Mouse (Mus musculus): ENCODE measurements at regions not wholly inside any gene's neighbourhood (a gene's known extent, or its start where the extent isn't known, plus 50 kb on each side); places are given as distances from the start of the nearest gene placed in this dataset.

DNA sequence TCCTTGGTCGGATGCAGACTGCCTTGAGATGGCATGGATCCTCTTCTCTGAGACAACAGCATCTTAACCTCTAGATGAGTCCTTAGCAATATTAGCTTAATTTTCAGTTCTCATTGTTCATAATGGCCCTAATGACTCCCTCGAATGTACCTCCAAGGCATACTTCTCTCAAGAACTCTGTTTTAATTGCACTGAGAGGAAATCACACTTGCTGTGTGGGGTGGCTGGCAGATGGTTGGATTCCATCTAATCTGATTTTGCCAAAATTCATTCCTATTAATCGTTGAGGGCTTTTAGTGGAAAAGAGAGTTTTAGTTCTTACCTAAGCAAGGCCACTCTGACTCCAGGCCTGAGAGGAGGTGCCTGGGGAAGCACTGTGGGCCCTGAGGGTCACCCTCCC, 158.3 kb upstream of the Spdye4c start:
- no peak for DNase-seq (ENCODE audit: low spot score)

DNA sequence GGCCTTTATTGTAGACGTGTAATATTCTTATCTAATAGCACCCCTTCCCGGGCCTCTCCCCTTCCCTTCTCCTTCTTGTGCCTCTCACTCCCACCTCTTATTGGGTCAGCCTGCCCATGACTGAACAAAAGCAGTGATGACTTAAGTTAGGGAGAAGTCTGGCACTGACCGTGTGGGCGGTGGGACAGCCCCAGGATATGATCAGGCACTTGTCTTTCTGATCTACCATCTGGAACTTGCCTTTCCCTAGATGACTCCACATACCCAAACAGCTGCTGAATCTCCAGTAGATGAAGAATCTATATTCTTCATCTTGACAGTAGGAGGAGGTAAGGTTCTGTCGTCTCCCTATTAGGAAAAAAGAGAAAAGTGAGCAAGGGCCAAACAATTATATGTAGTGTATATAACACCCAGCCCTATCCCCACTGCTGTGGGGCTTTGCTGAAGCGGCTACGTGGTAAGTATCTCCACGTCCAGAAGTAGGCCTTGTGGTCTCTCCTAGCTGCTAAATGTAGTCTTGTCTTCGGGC, 157.4 kb upstream of the Spdye4c start:
- DNase-seq (ENCODE audit: low spot score): no peak

DNA sequence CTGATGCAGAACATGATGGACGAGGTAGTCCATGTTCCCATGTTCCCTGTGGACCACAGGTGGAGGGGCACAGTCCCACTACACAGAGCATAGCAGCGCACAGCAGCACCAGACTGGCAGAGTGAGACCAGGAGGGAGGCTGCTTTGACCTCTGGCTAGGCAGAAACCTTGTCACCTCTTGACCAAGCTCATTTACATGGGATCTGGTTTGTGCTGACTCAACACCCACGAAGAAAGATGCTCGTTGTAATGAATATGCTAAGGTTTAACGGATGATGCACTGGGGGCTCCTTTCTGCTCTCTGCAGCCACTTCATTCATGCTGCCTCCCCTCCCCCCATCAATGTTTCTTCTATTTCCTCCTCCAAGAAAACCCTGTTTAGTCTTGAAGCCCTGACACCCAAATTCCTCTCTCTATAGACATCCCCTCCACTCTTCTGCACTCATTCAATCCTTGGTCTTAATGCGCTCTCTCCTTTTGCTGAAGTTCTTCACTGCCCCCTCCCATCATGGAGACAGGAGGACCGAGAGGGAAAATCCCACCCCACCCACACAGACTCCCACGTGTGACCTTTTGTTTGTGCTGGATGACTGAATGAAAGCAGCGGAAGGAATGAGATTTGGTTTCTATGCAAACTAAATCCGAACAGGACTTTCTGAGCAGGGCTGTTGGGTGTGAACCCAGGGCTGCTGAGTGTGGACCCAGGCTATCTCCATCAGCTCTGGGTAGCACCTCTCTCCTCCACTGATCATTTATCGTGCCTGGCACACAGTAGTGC, 156.6 kb upstream of the Spdye4c start:
- DNase-seq (ENCODE audit: low spot score): no peak

DNA sequence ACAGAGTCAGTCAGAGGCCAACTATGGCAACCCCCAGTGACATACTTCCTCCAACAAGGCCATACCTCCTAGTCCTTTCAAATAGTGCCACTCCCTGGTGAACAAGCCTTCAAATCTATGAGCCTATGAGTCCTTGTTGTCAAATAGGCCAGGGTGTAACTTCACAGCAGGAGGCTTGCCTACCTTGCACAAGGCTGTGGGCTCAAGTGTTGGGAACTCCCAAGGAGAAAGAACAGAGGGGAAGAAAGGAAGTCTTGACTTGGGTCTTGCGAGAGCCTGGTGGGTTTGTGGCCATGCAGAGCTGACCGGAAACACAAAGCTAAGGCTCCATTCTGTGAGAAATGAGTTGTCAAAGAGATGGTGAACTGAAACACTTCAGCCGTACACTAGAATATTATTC, 154.6 kb upstream of the Spdye4c start:
- DNase-seq (ENCODE audit: low spot score): no peak

DNA sequence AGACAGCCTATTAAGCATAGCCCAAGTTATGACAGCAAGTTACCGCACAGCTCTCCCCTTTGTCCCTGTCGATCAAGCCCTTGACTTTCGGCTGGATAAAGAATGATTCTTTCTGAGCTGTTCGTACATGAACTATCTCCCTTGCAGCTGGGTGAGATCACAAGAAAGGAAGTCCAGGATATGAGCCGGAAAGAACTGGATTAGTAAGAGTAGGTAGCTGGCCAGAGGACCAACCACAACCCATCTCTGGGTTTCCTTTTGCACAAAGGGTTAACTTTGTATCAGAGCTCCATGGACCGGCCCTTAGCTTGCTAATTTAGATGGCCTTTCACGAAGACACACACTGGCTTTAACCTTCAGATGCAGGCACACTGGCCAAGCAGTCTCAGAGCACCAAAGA, 153.3 kb upstream of the Spdye4c start:
- DNase-seq (ENCODE audit: low spot score): no peak

DNA sequence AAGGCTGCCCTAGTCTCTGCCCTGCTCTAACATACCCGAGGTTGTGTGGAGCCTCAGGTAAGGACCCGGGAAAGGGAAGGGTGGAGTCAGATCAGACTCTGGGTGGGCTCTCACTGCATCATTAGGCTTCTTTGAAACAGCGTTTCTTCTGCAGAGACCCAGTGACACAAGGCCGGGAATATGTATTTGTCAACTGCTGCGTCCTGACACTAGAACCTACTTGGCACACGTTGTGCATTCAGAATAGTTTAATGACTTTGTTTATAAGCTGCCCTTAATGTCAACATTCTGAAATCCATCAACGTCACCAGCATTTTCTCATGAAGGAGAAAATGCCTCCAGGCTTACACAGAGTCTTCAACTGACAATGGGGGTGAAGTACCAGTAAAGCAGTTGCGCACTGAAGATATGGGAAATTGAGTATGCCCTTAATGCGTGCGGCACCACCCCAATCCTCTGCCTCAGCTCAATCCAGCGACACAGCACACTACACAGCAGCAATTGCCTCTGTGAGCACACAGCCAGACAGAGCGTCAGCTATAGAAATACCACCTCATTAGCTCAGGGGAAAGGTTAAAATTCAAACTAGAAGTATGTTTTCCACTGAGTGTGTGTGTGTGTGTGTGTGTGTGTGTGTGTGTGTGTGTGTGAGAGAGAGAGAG, 152.7 kb upstream of the Spdye4c start:
- DNase-seq (ENCODE audit: low spot score): no peak

DNA sequence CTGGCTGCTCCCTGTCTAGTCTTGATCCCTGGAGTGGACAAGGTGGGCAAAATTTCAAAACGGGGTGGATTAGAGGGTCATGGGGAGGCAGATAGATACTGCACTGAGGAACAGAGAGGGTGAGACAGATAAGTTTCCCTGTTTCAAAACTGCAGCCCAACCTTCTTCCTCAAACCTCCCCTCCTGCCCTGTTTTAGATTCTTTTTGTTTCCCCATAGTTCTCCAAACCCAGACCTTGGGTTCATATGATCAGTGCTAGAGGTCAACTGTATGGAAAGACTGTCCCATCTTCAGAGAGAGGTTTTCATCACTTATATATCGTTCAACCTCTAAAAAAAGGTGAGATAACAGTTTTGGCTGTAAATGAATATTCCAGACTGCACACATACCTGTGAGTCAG, 152.1 kb upstream of the Spdye4c start:
- no peak for DNase-seq (ENCODE audit: low spot score)

DNA sequence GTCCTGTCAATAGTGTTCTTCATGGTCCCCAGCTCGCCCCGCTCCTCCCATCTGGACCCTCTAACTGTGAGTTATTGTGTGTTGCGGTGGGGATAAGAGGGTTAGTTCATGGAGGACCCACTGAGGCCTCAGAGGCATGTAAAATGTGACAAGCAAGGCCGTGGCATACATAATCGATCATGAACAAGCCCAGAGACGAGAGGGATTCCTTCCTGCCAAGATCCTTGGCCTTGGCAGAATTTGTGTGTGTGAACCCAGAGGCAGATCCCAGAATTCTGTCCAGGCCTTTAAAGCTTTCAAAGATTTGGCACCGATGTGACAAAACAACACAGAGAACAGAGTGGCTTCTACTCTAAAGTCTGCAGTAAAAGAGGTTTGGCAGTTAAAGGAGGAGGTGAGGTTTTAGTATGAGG, 146.4 kb upstream of the Spdye4c start:
- DNase-seq (ENCODE audit: low spot score): no peak

DNA sequence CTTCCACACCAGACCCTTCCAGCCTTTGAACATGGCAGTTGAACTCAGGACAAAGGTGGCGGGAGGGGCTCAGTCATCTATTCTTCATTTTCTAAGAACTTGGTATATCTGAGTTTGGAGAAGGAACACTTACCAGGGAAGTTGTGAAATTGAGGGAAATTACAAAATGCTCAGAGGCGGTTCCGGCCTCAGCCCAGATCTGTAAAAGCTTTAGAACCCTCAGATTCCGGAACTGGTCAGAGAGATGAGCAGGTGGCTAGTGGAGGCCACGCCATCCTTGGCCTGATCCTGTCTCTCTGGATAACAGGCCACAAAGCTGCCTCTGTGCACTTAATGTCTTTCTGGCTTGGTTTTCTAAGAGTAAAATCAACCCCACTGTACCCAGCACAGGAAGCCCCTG, 145.6 kb upstream of the Spdye4c start:
- DNase-seq (ENCODE audit: low spot score): no peak

DNA sequence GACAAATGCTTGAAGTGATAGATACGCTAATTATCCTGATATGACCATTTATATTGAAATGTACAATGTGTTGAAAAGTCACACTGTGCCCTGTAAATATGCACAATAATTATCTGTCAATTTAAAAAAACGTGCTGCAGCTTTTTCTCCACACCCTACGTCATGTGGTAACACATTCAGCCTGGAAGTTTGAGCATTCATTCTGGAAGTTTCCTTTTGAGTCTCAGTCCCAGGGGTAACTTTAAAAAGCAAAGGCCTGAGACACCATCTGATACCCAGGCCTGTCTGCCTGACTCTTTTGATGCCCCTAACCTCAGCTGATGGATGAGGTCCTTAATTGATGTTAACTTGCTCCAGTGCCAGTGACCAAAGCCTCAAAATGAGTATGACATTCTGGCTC, 141.7 kb upstream of the Spdye4c start:
- no peak for DNase-seq (ENCODE audit: low spot score)

DNA sequence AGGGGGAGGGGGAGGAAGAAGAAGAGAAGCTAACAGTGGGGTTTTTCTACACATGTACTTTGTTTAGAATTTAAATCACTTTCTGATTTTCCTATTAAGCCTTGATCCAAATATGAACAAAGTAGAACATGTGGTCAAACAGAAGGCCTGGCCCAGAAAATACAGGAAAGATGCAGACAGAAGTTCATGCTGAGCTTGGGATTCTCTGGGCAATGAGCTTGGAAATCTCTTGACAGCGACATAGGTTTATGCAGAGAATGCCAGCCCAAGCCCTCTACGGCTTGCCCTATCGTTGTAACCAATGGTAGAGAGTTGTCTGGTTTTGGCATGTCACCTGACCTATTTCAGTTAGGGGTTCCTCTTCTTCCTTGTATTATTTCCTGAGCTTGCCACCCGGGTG, 141.0 kb upstream of the Spdye4c start:
- no peak for DNase-seq (ENCODE audit: low spot score)

DNA sequence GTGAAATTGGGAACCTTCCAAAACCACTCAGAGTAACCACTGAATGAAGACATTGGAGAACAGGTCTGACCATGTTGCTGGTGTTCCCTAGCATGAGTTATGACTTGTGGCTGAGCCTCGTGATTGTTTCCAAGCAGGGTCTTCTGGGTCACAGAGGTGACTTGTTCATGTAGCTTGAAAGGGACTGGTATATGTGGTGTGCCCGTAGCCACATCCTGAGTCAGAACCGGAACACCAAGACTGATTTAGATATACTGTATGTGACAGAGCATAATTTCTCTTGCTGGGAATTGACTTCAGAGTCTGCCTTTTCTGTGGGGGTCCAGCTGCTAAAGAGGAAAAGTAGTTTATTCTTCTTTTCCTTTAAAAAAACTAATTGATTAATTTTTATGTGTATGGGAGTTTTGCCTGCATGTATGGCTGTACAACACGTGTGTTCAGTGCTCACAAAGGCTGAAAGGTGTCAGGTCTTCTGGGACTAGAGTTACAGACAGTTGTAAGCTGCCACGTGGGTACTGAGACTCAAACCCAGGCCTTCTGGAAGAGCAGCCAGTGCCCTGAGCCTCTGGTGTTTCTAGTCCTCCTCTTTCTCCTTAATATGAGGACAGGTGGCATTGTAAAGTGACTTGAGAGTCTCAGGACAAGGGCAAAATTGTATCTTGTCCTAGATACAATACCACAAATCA, 139.3 kb upstream of the Spdye4c start:
- no peak for DNase-seq (ENCODE audit: low spot score)

DNA sequence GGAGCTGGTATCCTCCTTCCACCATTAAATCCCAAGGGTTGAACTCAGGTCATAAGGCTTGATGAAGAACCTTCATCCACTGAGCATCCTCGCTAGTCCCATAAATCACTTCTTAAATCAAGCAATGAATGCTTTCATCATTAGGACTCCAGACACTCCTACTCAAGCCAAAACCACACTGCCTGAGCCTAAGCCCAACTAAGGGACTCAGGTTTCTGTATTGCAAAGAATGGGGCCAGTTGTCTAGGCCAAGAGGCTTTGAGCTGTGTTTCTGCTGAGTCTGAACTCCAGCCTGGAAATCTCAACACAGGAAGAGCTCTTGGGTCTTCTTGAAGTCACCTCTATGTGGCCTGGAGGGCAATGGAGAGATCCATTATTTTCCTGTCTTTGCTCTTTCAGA, 138.4 kb upstream of the Spdye4c start:
- DNase-seq (ENCODE audit: low spot score): no peak

DNA sequence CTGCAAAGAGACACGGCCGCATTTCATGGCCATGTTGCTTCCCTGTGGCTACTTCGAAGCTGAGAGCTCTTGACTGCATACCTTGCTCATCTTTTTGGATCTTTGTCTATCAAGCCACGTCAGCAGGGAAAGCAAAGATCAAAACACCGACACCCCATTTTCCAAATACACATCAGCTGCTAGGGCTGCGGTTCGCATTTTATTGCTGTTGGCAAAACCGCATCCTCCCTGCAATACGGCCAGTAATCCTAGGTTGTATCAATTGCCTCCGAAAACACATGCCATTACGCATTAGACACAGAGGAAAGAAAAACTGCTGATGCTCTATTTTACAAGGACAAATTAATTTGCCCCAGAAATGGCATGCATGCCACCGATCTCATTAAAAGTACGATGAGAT, 136.5 kb upstream of the Spdye4c start:
- no peak for DNase-seq (ENCODE audit: low spot score)

DNA sequence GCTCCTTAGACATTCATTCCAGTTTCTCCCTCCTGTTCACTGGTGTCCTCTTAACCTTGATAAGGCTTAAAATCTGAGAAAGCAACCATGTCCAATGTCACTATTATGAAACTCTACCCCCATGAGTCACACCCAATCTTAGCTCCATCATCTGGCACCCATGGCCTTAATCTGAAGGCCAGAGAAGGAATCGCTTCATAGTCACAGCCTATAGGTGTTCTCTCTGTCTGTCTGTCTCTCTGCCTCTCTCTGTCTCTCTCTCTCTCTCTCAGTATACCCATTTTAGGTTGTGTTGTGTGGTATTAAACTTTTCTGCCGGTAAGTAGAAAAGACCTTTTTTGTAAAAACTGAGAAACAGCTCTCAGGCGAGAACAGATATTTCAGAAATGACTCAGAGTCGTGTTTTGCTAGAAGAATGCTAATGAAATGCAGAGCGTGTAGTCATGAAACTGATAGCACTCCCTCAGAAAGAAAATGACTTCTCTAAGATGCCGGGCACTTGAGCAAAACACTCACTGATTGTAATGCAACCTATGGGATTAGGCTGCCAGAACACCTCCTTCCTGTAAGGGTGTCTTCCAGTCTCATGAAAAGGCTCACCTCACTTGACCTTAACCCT, 133.3 kb upstream of the Spdye4c start:
- no peak for DNase-seq (ENCODE audit: low spot score)

DNA sequence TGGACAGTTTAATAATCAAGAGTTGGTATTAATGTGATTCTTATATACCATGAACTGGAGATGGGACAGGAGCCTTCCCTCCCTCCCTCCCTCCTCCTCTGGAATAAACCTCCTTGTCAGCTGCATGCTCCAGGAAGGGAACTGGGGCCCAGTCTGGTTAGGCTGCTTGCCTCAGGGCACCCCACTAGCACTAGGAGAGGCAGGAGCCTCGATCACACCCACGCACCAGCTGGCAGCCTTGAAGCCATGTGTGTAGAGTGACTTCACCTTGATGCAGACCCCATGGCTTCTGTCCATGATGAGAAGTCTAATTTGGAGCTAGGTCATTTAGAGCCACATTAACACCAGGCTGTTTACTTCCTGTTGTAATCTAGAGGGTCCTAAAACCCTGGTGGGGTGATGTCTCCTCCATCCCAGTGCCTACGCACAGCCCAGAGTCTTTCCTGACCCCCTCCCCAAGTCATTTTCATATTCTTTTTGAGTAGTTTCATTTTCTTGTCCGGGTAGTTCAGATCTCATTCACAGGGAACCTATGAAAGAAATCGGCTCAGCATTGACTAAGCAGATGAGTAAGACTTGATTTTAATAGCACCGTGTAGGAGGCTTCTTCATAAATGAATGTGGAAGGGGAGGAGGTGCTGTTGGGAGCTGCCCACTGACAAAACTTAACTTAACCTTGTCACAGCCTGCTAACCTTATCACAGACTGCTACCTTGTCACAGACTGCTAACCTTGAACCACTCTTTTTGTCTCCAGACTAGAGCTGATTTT, 125.6 kb upstream of the Spdye4c start:
- DNase-seq (ENCODE audit: low spot score): no peak

DNA sequence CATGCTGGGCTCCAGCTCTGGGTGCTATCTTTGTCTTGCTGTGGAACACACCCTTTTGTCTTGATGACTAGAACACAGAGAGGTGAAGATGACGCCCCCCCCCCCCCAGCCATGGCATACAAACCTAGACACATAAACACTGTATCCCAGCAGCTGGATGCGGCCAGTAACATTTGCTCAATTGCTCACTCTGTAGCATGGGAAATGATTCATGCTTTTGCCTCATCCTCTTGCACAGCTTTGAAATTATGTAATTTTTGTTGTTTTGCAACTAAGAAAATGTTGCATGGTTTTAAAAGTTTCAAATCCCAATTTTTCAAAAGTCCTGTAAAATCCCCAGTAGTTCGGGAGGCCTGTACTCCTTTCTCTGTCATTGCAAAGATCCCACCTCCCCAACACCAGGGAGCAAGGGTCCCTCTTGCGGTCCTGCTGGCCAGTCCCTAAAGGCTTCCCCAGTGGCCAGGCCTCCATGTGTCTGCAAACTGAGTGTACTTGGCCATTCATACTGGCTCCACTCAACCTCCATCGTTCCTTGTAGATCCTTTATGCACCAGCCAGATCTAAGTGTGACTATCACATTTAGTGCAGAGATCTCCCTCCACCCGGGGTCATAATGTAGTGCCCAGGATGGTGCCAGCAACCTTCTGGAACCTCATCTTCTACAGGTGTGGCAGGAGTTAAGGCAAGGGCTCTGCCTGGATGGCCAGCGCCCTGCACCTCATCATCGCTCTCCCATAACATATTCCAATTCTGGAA, 123.3 kb upstream of the Spdye4c start:
- no peak for DNase-seq (ENCODE audit: low spot score)

DNA sequence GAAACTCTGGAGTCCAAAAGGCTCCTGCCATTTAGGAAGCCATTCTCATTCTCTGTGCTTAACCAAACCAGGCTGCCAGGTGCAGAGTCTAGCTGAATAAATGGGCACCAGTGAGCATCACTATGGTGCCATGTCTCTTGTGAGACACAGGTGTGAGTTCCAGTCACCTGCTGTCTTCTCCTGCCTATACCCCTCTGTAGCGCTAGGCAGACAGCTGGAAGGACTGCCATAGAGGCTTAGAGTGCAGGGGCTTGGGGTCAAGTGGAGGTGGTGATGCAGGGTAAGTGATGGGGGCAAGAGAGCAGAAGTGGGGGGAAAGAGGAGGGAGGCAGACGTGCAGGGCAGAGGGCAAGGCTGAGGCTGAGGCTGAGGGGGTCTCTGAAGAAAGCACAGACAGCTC, 122.7 kb upstream of the Spdye4c start:
- DNase-seq (ENCODE audit: low spot score): no peak

DNA sequence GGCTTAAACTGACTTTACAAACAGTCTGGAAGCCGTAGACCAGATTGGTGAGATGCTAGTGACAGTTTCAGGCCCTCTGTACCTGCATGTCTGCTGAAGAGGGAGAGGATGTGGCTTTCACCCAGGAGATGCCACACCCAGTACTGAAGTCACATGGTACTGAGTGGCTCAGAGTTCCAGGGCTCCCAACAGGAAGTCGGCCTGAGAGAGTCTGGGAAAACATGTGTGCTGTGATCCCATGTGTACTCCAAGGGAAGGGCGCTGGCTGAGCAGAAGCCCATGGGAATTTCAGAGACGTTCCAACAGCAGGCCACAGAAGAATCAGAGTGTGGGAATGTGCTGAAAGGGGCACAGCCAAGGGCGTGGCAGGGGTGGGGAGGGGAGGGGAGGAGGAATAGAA, 120.7 kb upstream of the Spdye4c start:
- DNase-seq (ENCODE audit: low spot score): no peak

DNA sequence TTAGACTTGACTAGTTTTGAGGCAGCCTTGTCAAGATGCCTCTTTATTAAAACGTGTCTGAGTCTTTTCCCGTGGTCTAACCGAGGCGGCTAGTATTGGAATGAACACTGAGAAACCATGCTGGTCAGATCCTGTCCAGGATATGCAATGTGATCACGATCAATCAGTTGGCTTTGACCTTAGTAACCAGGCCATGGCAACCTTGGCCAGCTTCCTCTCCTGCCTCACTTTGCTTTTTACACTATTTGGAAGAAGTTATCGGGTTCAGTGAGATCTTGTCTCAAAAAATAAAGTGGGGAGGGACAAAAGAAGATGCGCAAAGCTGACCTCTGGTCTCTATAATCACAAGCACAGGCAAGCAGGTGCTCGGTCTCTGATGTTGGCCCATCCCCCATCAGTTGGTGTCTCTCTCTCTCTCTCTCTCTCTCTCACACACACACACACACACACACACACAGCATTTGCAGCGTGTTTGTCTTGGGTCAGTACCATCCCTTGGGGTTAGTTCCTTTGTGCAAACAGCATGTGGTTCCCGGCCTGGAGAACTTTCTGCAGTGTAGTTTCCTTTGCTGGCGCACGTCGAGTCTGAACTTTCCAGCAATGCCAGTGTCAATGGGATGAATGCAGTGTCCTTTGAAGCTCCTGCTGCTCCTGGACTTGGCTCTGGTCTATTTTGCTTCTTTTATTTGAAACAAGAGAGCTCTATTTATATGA, 117.6 kb upstream of the Spdye4c start:
- DNase-seq (ENCODE audit: low spot score): no peak

DNA sequence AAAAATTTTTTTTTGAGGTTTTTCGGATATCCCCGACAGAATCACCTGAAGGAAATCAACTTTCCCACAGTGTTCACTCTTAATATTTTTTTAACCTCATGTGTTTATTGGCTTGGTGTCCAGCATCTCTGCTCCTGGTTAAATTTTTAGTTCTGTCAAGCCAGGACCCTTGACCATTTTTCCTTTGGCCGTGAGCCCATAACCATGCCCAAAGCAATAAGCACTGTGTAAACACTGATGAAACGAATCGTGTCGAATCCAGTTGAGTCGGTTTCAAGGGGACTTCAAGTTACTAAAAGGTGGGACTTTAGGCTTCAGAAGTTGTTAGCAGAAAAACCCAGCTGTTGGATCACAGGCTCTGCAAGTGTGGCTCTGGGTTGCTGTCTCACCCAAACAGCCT, 117.0 kb upstream of the Spdye4c start:
- no peak for DNase-seq (ENCODE audit: low spot score)
